Mouse (Mus musculus) G1E (cell line): ENCODE results near the gene Stk38l. TPM values are rescaled to one million over a fixed set of nuclear protein-coding genes. Genes with fewer than 3 reads are reported as not detected.
A peak's percentile ranks its signal among the peaks of the same experiment; 100 is the strongest.

ENCODE experiments used
- ATAC-seq: 2 replicates; pipeline ENCODE4 v1.8.0; 2016; ENCODE audit warnings: mild to moderate bottlenecking; ENCODE audit not compliant: insufficient number of reproducible peaks, poor library complexity, low FRiP score, severe bottlenecking; ENCODE audit errors: extremely low read depth
- DNase-seq: peaks from one replicate; pipeline ENCODE4 v3.0.0; 2012; ENCODE audit warnings: low spot score
- H3K27me3 ChIP-seq: 2 replicates; pipeline ENCODE4 v1.6.1; 2012; ENCODE audit warnings: mild to moderate bottlenecking, low read length, inconsistent platforms; ENCODE audit not compliant: insufficient read depth
- H3K36me3 ChIP-seq: replicated peaks from 2 replicates; pipeline ENCODE3; 2012; ENCODE audit warnings: mild to moderate bottlenecking, inconsistent platforms
- H3K4me1 ChIP-seq: 2 replicates; pipeline ENCODE4 v1.6.1; 2012; ENCODE audit warnings: low read depth, low read length, inconsistent platforms, mixed read lengths; ENCODE audit not compliant: insufficient read depth
- H3K4me3 ChIP-seq: 2 replicates; pipeline ENCODE4 v1.5.1; 2012; ENCODE audit warnings: low read depth, mild to moderate bottlenecking, inconsistent platforms, low read length, moderate library complexity, mixed read lengths
- H3K9me3 ChIP-seq: replicated peaks from 2 replicates; pipeline ENCODE4 v1.6.1; 2012; ENCODE audit warnings: inconsistent platforms
- CTCF ChIP-seq: IDR thresholded peaks from 2 replicates; pipeline ENCODE4 v1.5.1; 2012; ENCODE audit warnings: low read depth, low read length, inconsistent platforms, mixed read lengths
- GATA1 ChIP-seq: IDR thresholded peaks from 2 replicates; pipeline ENCODE4 v1.6.1; 2012; ENCODE audit warnings: borderline replicate concordance, low read length, inconsistent platforms, mixed read lengths
- GATA2 ChIP-seq: IDR thresholded peaks from 2 replicates; pipeline ENCODE4 v1.6.1; 2012; ENCODE audit warnings: low read depth, low read length, inconsistent platforms, borderline replicate concordance
- POLR2AphosphoS5 ChIP-seq: IDR thresholded peaks from 2 replicates; pipeline ENCODE4 v1.6.1; 2012; ENCODE audit warnings: low read depth, low read length, inconsistent platforms; ENCODE audit not compliant: insufficient replicate concordance
- TAL1 ChIP-seq: conservative IDR thresholded peaks from 2 replicates; pipeline ENCODE4 v1.6.1; 2012; ENCODE audit warnings: low read depth, low read length, inconsistent platforms, mixed read lengths
- polyA plus RNA-seq: library from polyadenylated mRNA; stranded (reverse); fragments of >175 nt; gene quantifications from 2 replicates; pipeline ENCODE4 v1.2.3, GENCODE M21; 2012
- total RNA-seq, 2 experiments: library from RNA; stranded (forward) in 1 of 2; stranded (reverse) in 1 of 2; fragments of 200-1000 nt in 1 of 2; fragments of >200 nt in 1 of 2; fragmentation: Nextera tagmentation in 1 of 2; gene quantifications; 2 replicates each; pipeline ENCODE4 v1.2.3; 2014 to 2017

The Stk38l gene
- total and polyA plus RNA-seq, 3 experiments: 0.51 to 4.4 (median 4.3) TPM

DNA sequence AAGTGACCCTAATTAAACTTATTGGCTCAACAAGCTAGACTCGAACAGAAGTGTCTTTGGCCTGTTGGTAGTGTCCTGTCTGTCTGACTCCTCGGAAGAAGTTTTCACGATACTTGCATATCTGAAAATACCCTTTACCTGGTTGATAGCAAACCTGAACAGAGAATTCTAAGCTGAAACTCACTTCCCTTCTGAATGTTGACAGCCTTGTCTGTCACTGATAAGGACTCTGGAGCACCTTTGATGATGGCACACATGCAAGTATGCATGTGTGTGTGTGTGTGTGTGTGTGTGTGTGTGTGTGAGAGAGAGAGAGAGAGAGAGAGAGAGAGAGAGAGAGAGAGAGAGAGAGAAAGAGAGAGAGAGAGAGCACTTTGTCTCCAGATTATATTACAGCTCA is 21.4 kb upstream of the Stk38l start:
- Histone ChIP-seq H3K27me3 (peaks cover 9% of the 10 kb centered on the region), H3K4me3 (no peak overlapping the region), H3K9me3 (0 out of 2 replicates have a peak, but pooled peaks cover 2% of the 10 kb centered on the region), H3K36me3 (no peaks in the 10 kb centered on the region), H3K4me1 (no peaks in the 10 kb centered on the region)
- DNase-seq (no peak), ATAC-seq (no peak)
- TF ChIP-seq CTCF: no peak
- no peak for TF ChIP-seq POLR2AphosphoS5
- TF ChIP-seq TAL1: no peak
- TF ChIP-seq GATA2: no peak
- TF ChIP-seq GATA1: no peak

DNA sequence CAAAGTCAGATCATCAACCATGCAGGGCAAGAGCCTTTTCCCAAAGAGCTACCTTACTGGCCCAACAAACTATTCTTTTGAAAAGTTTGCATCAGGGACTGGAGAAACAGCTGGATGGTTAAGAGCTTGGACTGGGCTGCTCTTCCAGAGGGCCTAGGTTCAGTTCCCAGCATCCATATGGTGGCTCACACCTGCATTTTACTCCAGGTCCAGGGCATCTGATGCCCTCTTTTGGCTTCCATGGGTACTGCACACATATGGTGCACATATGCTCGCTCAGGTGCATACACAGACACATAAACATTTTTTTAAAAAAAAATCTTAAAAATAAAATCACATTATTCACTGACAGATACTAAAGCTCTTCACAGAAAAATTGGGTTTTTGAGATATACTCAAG is 19.2 kb upstream of the Stk38l start:
- ATAC-seq (no peak), DNase-seq (no peak)
- Histone ChIP-seq H3K4me3 (no peak overlapping the region), H3K36me3 (no peaks in the 10 kb centered on the region), H3K9me3 (0 out of 2 replicates have a peak, but pooled peaks cover 2% of the 10 kb centered on the region), H3K27me3 (peaks cover 6% of the 10 kb centered on the region; the same call in 1 of the 2 replicates), H3K4me1 (no peaks in the 10 kb centered on the region)
- TF ChIP-seq GATA1: no peak

GRCm38 (mm10) chr6:146719606-146720005 is 5.2 kb upstream of the Stk38l start:
- TF ChIP-seq POLR2AphosphoS5: no peak
- TF ChIP-seq TAL1: no peak
- TF ChIP-seq CTCF: no peak
- no peak for TF ChIP-seq GATA1
- no peak for TF ChIP-seq GATA2
- H3K9me3 ChIP-seq: no peaks in the 10 kb centered on the region
- DNase-seq (no peak), ATAC-seq (no peak)
- peaks cover 7% of the 10 kb centered on the region for H3K4me1 ChIP-seq
- H3K4me3 ChIP-seq: no peak overlapping the region
- H3K27me3 ChIP-seq: no peaks in the 10 kb centered on the region
- no peaks in the 10 kb centered on the region for H3K36me3 ChIP-seq

DNA sequence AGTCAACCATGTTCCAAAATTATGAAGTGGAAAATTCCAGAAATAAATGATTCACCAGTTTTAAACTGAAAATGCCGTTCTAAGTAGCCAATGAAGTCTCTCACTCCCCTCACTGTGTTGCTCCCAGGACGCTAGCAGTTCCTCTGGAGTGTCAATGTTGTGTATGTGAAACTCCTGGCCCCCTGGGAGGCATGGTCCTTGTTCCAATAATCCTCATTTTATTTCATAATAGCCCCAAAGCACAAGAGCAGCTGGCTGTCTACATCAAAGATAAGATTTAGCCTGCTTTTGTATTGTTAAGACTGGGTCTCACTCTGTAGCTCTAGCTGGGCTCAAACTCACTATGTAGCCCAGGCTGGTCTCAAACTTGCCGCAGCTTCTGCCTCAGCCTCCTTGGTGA is 990 bp upstream of the Stk38l start:
- Histone ChIP-seq H3K9me3 (no peaks in the 10 kb centered on the region), H3K4me1 (peaks cover 8% of the 10 kb centered on the region), H3K4me3 (no peak overlapping the region), H3K27me3 (no peaks in the 10 kb centered on the region), H3K36me3 (peaks cover 5% of the 10 kb centered on the region)
- TF ChIP-seq TAL1 (no peak), GATA1 (no peak), GATA2 (no peak), CTCF (no peak), POLR2AphosphoS5 (no peak)
- no peak for ATAC-seq
- no peak for DNase-seq

DNA sequence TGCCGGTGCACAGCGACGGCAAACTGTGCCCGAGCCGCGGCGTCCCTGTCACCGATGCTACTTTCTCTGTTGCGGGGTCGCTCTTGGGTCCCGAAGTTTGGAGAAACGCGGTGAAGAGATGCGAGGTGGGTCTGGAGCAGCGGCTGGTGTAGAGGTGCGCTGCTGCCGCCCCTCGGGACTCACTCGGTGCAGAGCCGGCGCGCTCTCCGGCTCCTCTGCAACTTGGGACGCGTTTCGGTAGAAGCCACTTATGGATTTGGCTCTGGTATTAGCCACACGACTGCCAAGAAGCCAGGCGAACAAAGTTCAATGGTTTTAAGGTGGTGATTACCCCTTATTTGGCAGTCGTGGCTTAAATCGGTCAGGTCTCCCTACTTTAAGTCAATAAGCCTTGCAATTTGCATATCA is 593 bp downstream of the Stk38l start:
- peak; percentile 18 for DNase-seq
- Histone ChIP-seq H3K9me3 (no peaks in the 10 kb centered on the region), H3K4me3 (peak overlapping the region; percentile 95), H3K36me3 (peaks cover 5% of the 10 kb centered on the region), H3K4me1 (peaks cover 8% of the 10 kb centered on the region), H3K27me3 (no peaks in the 10 kb centered on the region)
- ATAC-seq: 0 out of 2 replicates have a peak, but pooled peaks have one; percentile 25
- TF ChIP-seq GATA1: no peak
- TF ChIP-seq TAL1: no peak
- no peak for TF ChIP-seq POLR2AphosphoS5
- TF ChIP-seq CTCF: no peak
- TF ChIP-seq GATA2: no peak

GRCm38 (mm10) chr6:146731031-146731430 is 6.2 kb downstream of the Stk38l start:
- ATAC-seq (no peak), DNase-seq (no peak)
- H3K36me3 ChIP-seq: peaks cover 9% of the 10 kb centered on the region
- H3K4me3 ChIP-seq: no peak overlapping the region
- no peaks in the 10 kb centered on the region for H3K27me3 ChIP-seq
- H3K9me3 ChIP-seq: no peaks in the 10 kb centered on the region
- no peak for TF ChIP-seq GATA2
- TF ChIP-seq POLR2AphosphoS5: no peak
- TF ChIP-seq GATA1: no peak
- no peak for TF ChIP-seq CTCF
- TF ChIP-seq TAL1: no peak
- H3K4me1 ChIP-seq: peaks cover 19% of the 10 kb centered on the region; the same call in 1 of the 2 replicates

- DNase-seq: no peak
- no peak for ATAC-seq
- H3K27me3 ChIP-seq: no peaks in the 10 kb centered on the region
- peaks cover 9% of the 10 kb centered on the region for H3K36me3 ChIP-seq
- no peak overlapping the region for H3K4me3 ChIP-seq
- TF ChIP-seq GATA2: no peak
- TF ChIP-seq POLR2AphosphoS5: no peak
- TF ChIP-seq GATA1: no peak
- peaks cover 17% of the 10 kb centered on the region; the same call in 1 of the 2 replicates for H3K4me1 ChIP-seq
- H3K9me3 ChIP-seq: no peaks in the 10 kb centered on the region
These were observed 6.9 kb downstream of the Stk38l start for GRCm38 (mm10) chr6:146731692-146732091.
